Mouse (Mus musculus) stomach, postnatal 0 days (tissue): ENCODE results near the gene Med24.

ENCODE experiments used
- CTCF ChIP-seq: IDR thresholded peaks from 2 replicates; pipeline ENCODE4 v1.5.1; 2016; ENCODE audit warnings: antibody characterized with exemption, low read depth, mild to moderate bottlenecking, moderate library complexity
- EP300 ChIP-seq: optimal IDR thresholded peaks from 2 replicates; pipeline ENCODE3; 2016; ENCODE audit warnings: antibody characterized with exemption

GRCm38 (mm10) chr11:98744456-98745019 lies 15.3 kb upstream of the Med24 start:
- no peak for TF ChIP-seq CTCF
- TF ChIP-seq EP300, result no peak
